Mouse (Mus musculus) inflammation-experienced regulatory T-cells (primary cell): ENCODE measurements around the gene Nek9. TPM values are rescaled to one million over a fixed set of nuclear protein-coding genes. Genes with fewer than 3 reads are reported as not detected.

Experiments
- polyA plus RNA-seq, 2 experiments: library from polyadenylated mRNA; unstranded; fragments of 100-300 nt; shearing (Covaris generic); gene quantifications; one replicate each; pipeline ENCODE4 v1.2.1; 2017

Gene Nek9
- 10 to 100 TPM; 26.4 to 32.2 TPM for polyA plus RNA-seq

DNA sequence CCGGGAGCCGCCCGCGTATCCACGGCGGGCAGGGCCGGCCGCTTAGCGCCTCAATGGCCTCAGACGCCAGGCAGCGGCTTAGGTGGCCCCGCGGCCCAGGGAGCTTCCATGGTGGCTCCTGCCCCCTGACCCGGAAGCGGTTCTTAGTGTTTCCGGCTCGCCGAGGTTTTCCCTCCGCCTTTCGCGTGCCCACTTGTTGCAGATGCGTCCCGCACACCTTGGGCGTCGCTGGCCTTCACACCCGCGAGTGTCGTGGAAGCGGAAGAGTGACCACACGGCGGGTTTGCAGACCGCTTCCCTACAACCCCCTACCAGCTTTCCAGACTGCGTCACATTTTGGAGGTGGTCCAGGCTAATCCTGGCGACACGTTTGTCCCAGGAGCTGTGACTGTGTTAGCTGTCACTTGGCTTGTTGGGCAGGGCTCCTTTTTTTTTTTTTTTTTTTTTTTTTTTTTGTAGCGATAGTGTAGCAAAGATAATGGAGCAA is at the start of gene Nek9:
Gene Nek9, minus strand, starts transcription at position 120 of the 487 bp plus-strand sequence.

DNA sequence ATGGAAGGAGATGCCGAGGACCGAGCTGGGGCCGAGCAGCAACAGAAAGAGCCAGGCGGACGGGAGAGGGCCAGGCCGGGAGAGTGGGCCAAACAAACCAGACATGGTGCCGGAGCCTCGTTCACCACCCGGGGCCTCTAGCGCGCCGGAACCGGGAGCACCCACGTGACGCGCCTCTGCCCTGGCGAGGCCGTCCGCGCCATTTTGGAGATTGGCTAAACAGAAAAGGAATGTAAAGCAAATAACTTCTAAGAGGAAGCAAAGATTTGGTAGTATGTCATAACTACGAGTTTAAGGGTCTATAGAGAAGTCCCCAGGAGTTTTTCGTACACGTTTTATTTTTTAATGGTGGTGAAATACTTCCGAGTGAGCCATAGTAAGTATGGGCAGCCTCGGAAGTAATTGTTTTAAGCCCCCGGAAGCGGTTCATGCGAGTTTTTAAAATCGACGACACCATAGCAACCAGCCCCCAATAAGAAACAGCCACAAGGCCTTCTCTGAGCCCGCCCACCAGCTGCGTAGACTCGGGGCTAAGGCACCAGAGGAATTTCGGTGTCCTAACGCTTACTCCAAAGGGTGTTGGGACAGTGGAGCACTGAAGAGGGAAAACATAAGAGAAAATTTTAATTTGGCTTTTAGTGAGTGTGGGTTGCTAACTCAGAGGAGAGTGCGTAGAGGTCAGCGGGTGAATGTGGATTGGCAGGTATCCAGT is 35.6 kb upstream of the Nek9 start, which contains the start of gene Tmed10:
Gene Tmed10, minus strand, starts transcription at position 287 of the 712 bp plus-strand sequence.

DNA sequence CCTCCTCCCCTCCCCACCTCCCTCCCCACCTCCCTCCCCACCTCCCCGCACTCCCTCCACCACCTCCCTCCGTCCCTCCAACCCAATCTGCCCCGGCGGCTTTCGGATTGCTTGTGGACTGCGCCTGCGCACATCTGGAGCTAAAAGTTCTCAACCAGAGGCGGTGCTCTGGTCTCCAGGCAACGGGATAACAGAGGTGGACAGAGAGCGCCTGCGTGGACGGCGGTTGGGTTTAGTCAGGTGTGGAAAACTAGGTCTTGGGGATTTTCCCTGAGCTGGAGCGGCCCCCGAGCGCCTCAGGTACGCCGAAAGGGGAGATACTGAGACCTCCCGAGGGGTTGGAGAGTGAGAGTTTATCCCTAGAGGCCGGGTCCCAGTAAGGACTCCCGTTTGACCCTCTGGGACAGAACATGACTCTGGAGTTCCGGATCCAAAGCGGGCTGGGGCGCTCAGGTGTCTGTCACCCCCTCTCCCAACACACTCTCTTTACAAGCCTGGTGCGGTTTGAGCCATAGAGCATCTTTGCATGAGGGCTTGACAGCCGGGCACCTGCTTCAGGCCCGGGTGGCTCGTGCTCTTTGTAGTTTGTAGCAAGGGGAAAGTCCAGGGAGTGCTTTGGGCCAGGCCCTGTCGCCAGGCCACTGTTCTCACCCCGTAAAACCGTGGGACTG is 50.5 kb downstream of the Nek9 start, which contains the start of gene Zc2hc1c:
Gene Zc2hc1c, plus strand, starts transcription at position 106 of the 671 bp plus-strand sequence.

DNA sequence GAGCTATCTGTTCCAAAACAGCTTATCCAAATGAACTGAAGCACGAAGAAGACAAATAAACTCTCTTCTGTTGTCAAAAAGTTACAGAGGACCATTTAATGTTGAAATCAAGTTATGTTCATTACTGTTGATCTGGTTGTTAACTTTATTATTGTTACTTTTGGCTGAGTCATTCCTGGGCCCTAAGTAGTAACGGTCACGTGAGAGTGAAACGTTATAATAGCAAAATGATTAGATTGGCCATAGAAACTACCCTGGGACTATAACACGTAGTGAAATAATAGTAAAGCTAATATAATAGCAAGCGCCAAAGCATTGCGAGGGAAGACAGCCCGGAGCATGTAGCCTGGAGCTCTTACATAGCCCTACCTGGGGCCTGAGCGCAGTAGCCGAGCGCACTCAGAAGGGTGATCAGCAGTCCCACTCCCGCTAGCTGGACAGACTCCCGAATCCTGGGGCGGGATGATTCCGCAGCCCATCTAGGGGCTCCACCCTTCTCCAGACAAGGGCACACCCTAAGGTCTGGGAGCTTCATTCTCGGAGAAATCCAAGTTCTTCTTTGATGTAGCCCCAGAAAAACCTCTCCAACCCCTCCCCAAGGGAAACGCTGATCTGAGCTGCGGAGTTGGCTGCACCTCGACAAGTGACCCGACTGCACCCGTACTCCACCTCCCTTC is 51.2 kb downstream of the Nek9 start, which contains the start of gene Acyp1:
Gene Acyp1, minus strand, starts transcription at position 630 of the 677 bp plus-strand sequence.

DNA sequence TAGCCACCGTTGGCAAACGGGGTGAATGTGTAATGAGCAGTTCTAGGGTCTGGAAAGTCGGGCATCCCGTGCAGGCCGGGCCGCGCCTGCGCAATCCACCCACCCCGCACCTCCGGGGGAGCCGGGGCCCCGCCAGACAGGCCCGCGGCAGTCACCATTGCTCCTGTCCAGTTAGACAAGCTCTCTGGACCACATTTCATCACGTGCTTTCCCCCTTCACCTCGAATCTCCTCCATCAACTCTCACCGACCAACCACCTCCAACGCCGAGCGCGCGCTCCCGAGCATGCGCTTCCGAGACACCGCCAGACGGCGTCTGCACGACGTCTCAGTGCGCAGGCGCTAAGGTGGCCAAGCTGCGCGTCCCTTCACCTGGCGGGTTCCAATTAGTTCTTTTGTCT is 68.8 kb downstream of the Nek9 start, which contains the start of gene Mlh3:
Gene Mlh3, minus strand, starts transcription at position 281 of the 400 bp plus-strand sequence.

Other genes starting within 250 kb of the Nek9 start
- 1 to 10 TPM; 4.9 to 6.6 TPM for gene Prox2, start 228.6 kb downstream of the Nek9 start, polyA plus RNA-seq
- 100 to 1,000 TPM in 1 of 2 experiments, 10 to 100 TPM in 1; 96.3 to 110 TPM for gene Dlst, start 228.5 kb downstream of the Nek9 start, polyA plus RNA-seq
- 1 to 10 TPM in 1 of 2 experiments, under 1 TPM in 1; 0.53 to 1.4 TPM for gene Rps6kl1, start 188.1 kb downstream of the Nek9 start, polyA plus RNA-seq
- gene Pgf, start 161.6 kb downstream of the Nek9 start, polyA plus RNA-seq: under 1 TPM in 1 of 2 experiments, not detected in 1; 0.59 TPM
- gene Eif2b2, start 119.9 kb downstream of the Nek9 start, polyA plus RNA-seq: 100 to 1,000 TPM; 102 to 115 TPM
- gene Mlh3, start 68.8 kb downstream of the Nek9 start, polyA plus RNA-seq: 10 to 100 TPM in 1 of 2 experiments, 1 to 10 TPM in 1; 9.0 to 11.1 TPM
- 10 to 100 TPM; 46.4 to 92.5 TPM for gene Acyp1, start 50.9 kb downstream of the Nek9 start, polyA plus RNA-seq
- under 1 TPM in 1 of 2 experiments, not detected in 1; 0.58 TPM for gene Zc2hc1c, start 50.8 kb downstream of the Nek9 start, polyA plus RNA-seq
- 100 to 1,000 TPM; 140 to 162 TPM for gene Tmed10, start 35.5 kb upstream of the Nek9 start, polyA plus RNA-seq
- 100 to 1,000 TPM in 1 of 2 experiments, 10 to 100 TPM in 1; 59.7 to 201 TPM for gene Fos, start 134.5 kb upstream of the Nek9 start, polyA plus RNA-seq